Mouse (Mus musculus) limb, embryonic 11.5 days (tissue): ENCODE data around the gene Ccdc90b. TPM values are rescaled to one million over a fixed set of nuclear protein-coding genes. Genes with fewer than 3 reads are reported as not detected.
A peak's percentile ranks its signal among the peaks of the same experiment; 100 is the strongest.

Experiments
- ATAC-seq: fragments of 200-750 bp; cut with Nextera tagmentation; 2 replicates; pipeline ENCODE4 v1.8.0; 2017; ENCODE audit warnings: low read depth; ENCODE audit not compliant: insufficient number of reproducible peaks, low FRiP score, low TSS enrichment
- DNase-seq: peaks from one replicate; pipeline ENCODE4 v3.0.0-alpha.2; 2015; ENCODE audit warnings: low spot score
- H3K27ac ChIP-seq: fragments of 300-500 bp; sonication (generic); replicated peaks from 2 replicates; pipeline ENCODE4 v1.5.1; 2014; ENCODE audit warnings: low read depth, mild to moderate bottlenecking, low read length
- H3K27me3 ChIP-seq: fragments of 300-500 bp; sonication (generic); 2 replicates; pipeline ENCODE4 v1.6.1; 2014; ENCODE audit warnings: mild to moderate bottlenecking, low read length, mixed read lengths; ENCODE audit not compliant: control insufficient read depth, insufficient read depth
- H3K36me3 ChIP-seq: fragments of 300-500 bp; sonication (generic); 2 replicates; pipeline ENCODE4 v1.6.1; 2014; ENCODE audit warnings: mild to moderate bottlenecking, low read length, moderate library complexity, mixed read lengths; ENCODE audit not compliant: control insufficient read depth, insufficient read depth
- H3K4me1 ChIP-seq: fragments of 300-500 bp; sonication (generic); 2 replicates; pipeline ENCODE4 v1.6.1; 2014; ENCODE audit warnings: low read length, mixed read lengths; ENCODE audit not compliant: control insufficient read depth, insufficient read depth
- H3K4me2 ChIP-seq: fragments of 300-500 bp; sonication (generic); 2 replicates; pipeline ENCODE4 v1.6.1; 2014; ENCODE audit warnings: low read depth, mild to moderate bottlenecking, moderate library complexity; ENCODE audit not compliant: severe bottlenecking
- H3K4me3 ChIP-seq: fragments of 300-500 bp; sonication (generic); 2 replicates; pipeline ENCODE4 v1.5.1; 2014; ENCODE audit warnings: low read depth, low read length
- H3K9ac ChIP-seq: fragments of 300-500 bp; sonication (generic); 2 replicates; pipeline ENCODE4 v1.6.1; 2014; ENCODE audit warnings: mild to moderate bottlenecking, low read length
- H3K9me3 ChIP-seq: fragments of 300-500 bp; sonication (generic); 2 replicates; pipeline ENCODE4 v1.6.1; 2016; ENCODE audit warnings: low read length; ENCODE audit not compliant: control insufficient read depth
- WGBS: fragments of 180-500 bp; shearing (Covaris S2); extraction: QIAGEN DNeasy Blood & Tissue Kit; methylation state at CpG from one replicate; pipeline ENCODE4 v1.1.7; 2014; 5-methylcytosine and 5-hydroxymethylcytosine counted together
- polyA plus RNA-seq: library from polyadenylated mRNA; unstranded; fragments of >200 nt; fragmentation: Nextera tagmentation; extraction: Ambion mirVana; gene quantifications from 2 replicates; pipeline ENCODE4 v1.2.1, GENCODE M21; 2014

Ccdc90b gene
- 50.6 and 53.3 TPM in 2 replicates for polyA plus RNA-seq

DNA sequence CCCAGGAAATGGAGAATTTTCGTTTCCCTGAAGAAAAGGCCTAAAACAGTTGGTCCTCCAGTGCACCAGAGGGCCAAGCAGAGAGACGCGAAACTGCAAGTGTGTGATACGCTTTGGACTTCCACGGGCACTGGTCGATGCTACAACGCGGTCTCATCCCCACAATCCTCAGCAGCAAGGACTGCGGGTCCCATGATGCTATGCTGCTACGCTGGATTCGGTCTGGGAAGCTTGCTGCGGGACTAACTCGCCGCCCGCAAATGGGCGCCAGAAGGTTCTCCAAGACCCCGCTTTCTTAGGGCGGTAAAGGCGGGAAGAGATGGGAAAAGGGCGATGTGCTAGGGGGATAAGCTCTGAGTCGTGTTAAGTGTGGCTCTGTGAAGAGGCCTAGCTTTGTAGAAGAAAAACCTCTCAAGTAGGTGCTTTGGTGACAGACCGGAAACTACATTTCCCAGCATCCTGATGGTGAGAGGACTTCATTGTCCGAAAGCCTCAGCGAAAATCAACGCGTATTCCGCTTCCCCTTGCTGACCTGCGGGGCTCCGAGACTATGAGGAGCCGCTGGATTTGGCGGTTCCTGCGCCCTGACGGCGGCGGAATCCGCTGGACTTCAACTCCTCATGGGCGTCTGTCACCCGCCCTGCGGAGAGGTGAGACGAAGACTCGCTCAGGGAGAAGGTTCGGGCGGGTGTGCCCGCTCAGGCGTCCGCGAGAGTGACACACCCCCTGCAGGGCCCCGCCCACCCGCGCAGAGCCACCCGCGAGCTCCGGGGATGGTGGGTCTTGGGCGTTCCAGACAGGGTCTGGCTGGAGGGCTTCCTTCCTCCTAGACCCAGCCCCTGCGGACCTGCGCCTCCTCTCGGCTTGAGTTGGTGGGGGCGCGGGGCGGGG lies at the start of gene Ccdc90b:
Gene Ccdc90b, plus strand, starts transcription at position 164 of the 891 bp plus-strand sequence.
- peak; percentile 97 for ATAC-seq
- H3K9me3 ChIP-seq, result no peaks in the 10 kb centered on the region
- H3K27me3 ChIP-seq, result no peaks in the 10 kb centered on the region
- peak; percentile 92 for DNase-seq
- no peaks in the 10 kb centered on the region for H3K4me1 ChIP-seq
- no peaks in the 10 kb centered on the region for H3K36me3 ChIP-seq
- peak within 1 kb of the TSS; percentile 60 for H3K4me2 ChIP-seq
- peak within 1 kb of the TSS; percentile 54 for H3K9ac ChIP-seq
- H3K27ac ChIP-seq, result peak within 1 kb of the TSS; percentile 86
- WGBS, result under 1% methylated on average over 60 of the region's 60 CpGs
- H3K4me3 ChIP-seq, result peak within 1 kb of the TSS; percentile 57

- WGBS, result 83% methylated on average over 3 of the region's 3 CpGs
- no peak for ATAC-seq
- Histone ChIP-seq H3K4me3 (no peak overlapping the region), H3K4me1 (no peaks in the 10 kb centered on the region), H3K36me3 (no peaks in the 10 kb centered on the region), H3K4me2 (no peak overlapping the region), H3K9me3 (no peaks in the 10 kb centered on the region), H3K9ac (no peak overlapping the region), H3K27me3 (no peaks in the 10 kb centered on the region), H3K27ac (no peak overlapping the region)
- DNase-seq, result no peak
These were observed 40.6 kb upstream of the Ccdc90b start for GRCm38 (mm10) chr7:92520397-92520796.

DNA sequence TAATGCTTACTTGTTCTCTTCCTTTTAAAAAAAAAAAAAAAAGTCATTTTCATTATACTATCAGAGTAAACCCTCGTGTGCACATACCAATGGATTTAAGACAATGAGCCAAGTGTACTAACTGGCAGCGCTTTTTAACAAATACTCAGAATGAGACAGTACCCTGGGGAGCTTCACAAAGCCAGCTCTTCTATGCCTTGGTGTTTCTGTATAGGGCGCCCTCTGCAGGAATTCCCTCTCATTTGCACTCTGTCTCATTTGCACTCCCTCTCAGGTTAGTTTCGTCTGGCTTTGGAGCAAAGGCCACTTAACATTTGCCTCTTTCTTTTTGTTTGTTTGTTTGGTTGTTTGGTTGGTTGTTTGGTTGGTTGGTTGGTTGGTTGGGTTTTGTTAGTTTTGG lies 40.1 kb upstream of the Ccdc90b start:
- Histone ChIP-seq H3K27me3 (no peaks in the 10 kb centered on the region), H3K36me3 (no peaks in the 10 kb centered on the region), H3K4me1 (no peaks in the 10 kb centered on the region), H3K4me2 (no peak overlapping the region), H3K9me3 (no peaks in the 10 kb centered on the region), H3K4me3 (no peak overlapping the region), H3K9ac (no peak overlapping the region), H3K27ac (no peak overlapping the region)
- 48% methylated on average over 4 of the region's 4 CpGs for WGBS
- ATAC-seq, result no peak
- DNase-seq, result no peak

- no peaks in the 10 kb centered on the region for H3K27me3 ChIP-seq
- H3K36me3 ChIP-seq, result no peaks in the 10 kb centered on the region
- ATAC-seq, result no peak
- DNase-seq, result no peak
- H3K4me3 ChIP-seq, result no peak overlapping the region
- no peaks in the 10 kb centered on the region for H3K4me1 ChIP-seq
- WGBS, result 95% methylated on average over 4 of the region's 4 CpGs
- H3K4me2 ChIP-seq, result no peak overlapping the region
- no peak overlapping the region for H3K9ac ChIP-seq
- no peaks in the 10 kb centered on the region for H3K9me3 ChIP-seq
- no peak overlapping the region for H3K27ac ChIP-seq
These were observed 31.7 kb upstream of the Ccdc90b start for GRCm38 (mm10) chr7:92529245-92529644.

DNA sequence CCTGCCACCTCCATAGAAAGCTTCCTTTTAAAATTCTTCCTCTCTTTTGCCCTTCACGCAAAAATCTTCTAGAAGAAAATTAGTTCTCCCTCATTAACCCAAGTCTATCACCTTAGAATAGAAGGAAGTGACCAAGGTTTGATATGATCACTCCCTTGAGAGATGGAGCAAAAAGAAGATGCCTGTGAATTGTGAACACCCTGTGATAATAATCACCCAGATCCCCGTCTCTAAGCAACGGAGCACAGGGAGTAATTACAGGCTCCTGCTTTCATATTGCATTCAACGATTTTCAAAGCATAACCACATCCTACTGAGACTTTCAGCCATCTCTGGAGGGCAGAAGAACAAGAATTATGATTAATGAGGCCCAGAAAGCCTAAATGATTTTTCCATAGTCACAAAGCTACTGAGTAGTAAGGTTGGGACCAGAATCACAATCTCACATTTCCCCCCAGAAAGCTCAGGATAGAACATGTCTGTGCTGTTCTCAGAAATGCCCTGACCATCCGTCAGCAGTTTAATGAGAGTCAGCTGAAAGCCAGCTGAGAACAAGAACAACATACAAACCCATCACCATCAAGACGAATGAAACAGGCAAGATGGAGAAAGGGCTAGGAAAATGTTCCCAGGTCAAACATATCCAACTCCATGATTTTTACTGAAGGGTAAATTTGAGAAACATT lies 28.5 kb upstream of the Ccdc90b start:
- no peak overlapping the region for H3K4me2 ChIP-seq
- DNase-seq, result no peak
- H3K9me3 ChIP-seq, result no peaks in the 10 kb centered on the region
- no peak overlapping the region for H3K27ac ChIP-seq
- H3K9ac ChIP-seq, result no peak overlapping the region
- no peaks in the 10 kb centered on the region for H3K36me3 ChIP-seq
- no peaks in the 10 kb centered on the region for H3K4me1 ChIP-seq
- no peak overlapping the region for H3K4me3 ChIP-seq
- WGBS, result 73% methylated on average over 6 of the region's 6 CpGs
- ATAC-seq, result no peak
- H3K27me3 ChIP-seq, result no peaks in the 10 kb centered on the region

- Histone ChIP-seq H3K36me3 (no peaks in the 10 kb centered on the region), H3K9me3 (no peaks in the 10 kb centered on the region), H3K27me3 (no peaks in the 10 kb centered on the region), H3K9ac (no peak overlapping the region), H3K4me1 (no peaks in the 10 kb centered on the region), H3K4me2 (no peak overlapping the region), H3K4me3 (no peak overlapping the region), H3K27ac (no peak overlapping the region)
- 68% methylated on average over 2 of the region's 2 CpGs for WGBS
- no peak for ATAC-seq
- no peak for DNase-seq
These were observed 14.2 kb upstream of the Ccdc90b start for GRCm38 (mm10) chr7:92546763-92547162.

GRCm38 (mm10) chr7:92550248-92550989 lies 10.5 kb upstream of the Ccdc90b start:
- DNase-seq (no peak), ATAC-seq (no peak)
- H3K9ac ChIP-seq, result no peak overlapping the region
- H3K4me3 ChIP-seq, result no peak overlapping the region
- WGBS, result 86% methylated on average over 6 of the region's 6 CpGs
- no peak overlapping the region for H3K4me2 ChIP-seq
- no peak overlapping the region for H3K27ac ChIP-seq
- no peaks in the 10 kb centered on the region for H3K27me3 ChIP-seq
- no peaks in the 10 kb centered on the region for H3K4me1 ChIP-seq
- H3K36me3 ChIP-seq, result no peaks in the 10 kb centered on the region
- no peaks in the 10 kb centered on the region for H3K9me3 ChIP-seq

GRCm38 (mm10) chr7:92550990-92551392 lies 10.0 kb upstream of the Ccdc90b start:
- no peak overlapping the region for H3K9ac ChIP-seq
- H3K36me3 ChIP-seq, result no peaks in the 10 kb centered on the region
- ATAC-seq, result peak; percentile 44; the same call in 1 of the 2 replicates
- no peak overlapping the region for H3K27ac ChIP-seq
- no peaks in the 10 kb centered on the region for H3K4me1 ChIP-seq
- peak; percentile 27 for DNase-seq
- no peak overlapping the region for H3K4me2 ChIP-seq
- H3K9me3 ChIP-seq, result no peaks in the 10 kb centered on the region
- H3K4me3 ChIP-seq, result no peak overlapping the region
- WGBS, result 55% methylated on average over 4 of the region's 4 CpGs
- H3K27me3 ChIP-seq, result no peaks in the 10 kb centered on the region
